Mouse (Mus musculus) embryonic fibroblast, embryonic 13.5 days (primary cell): ENCODE measurements at regions not wholly inside any gene's neighbourhood (a gene's known extent, or its start where the extent isn't known, plus 50 kb on each side); places are given as distances from the start of the nearest gene placed in this dataset.

Experiments
- CTCF ChIP-seq: IDR thresholded peaks from 2 replicates; pipeline ENCODE4 v1.5.1; 2011; ENCODE audit warnings: mild to moderate bottlenecking, control low read depth, low read length, moderate library complexity, borderline replicate concordance; ENCODE audit not compliant: insufficient read depth
- POLR2A ChIP-seq: IDR thresholded peaks from 2 replicates; pipeline ENCODE4 v1.6.1; 2011; ENCODE audit warnings: low read depth, mild to moderate bottlenecking, control low read depth, low read length, moderate library complexity

DNA sequence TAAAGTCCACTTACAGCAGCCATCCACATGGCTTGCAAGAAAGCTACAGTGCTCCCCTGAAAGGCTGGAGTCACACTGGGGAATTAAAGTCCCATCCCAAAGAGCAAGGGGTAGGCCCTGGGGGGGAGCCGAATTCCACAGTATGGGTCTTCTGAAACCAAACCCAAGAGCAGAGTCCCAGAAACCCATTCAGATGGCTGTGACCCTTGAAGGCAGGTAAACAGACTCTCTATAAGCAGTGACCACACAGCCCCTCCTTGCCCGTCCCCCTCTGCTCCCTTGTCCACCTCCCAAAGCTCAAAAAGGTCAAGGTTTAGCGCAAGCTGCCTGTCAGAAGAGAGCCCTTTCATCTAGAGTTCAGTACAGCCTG, 176.9 kb upstream of the Bmp4 start:
- TF ChIP-seq CTCF, result no peak
- TF ChIP-seq POLR2A, result no peak
